Mouse (Mus musculus): ENCODE results near the gene Nudc.

GRCm38 (mm10) chr4:133570066-133570466 lies 24.3 kb upstream of the Nudc start:
- no peak for TF ChIP-seq USF1 (IDR thresholded peaks at IDR 0.05; ENCODE audit: low read depth)
- TF ChIP-seq POLR2AphosphoS2 (IDR thresholded peaks at IDR 0.05; ENCODE audit: insufficient read length, low read depth) = no peak
- TF ChIP-seq POLR2A (IDR thresholded peaks at IDR 0.05; ENCODE audit: insufficient read length, low read depth) = no peak
- TF ChIP-seq MAX (IDR thresholded peaks at IDR 0.05; ENCODE audit: low read depth) = no peak
- no peak for TF ChIP-seq SRF (IDR thresholded peaks at IDR 0.05; ENCODE audit: control insufficient read depth, insufficient read length, low read depth)
- no peak for TF ChIP-seq E2F4 (IDR thresholded peaks at IDR 0.05; ENCODE audit: insufficient read depth)
- TF ChIP-seq CEBPB (IDR thresholded peaks at IDR 0.05; ENCODE audit: insufficient read depth, poor library complexity, severe bottlenecking) = no peak
- no peak for TF ChIP-seq TCF12 (IDR thresholded peaks at IDR 0.05; ENCODE audit: insufficient read depth, poor library complexity, severe bottlenecking)
- TF ChIP-seq REST (IDR thresholded peaks at IDR 0.05; ENCODE audit: insufficient read depth, insufficient read length) = no peak
- no peak for TF ChIP-seq MYOG (IDR thresholded peaks at IDR 0.05; ENCODE audit: control insufficient read depth in 1 of 3, insufficient read depth in 1 of 3, insufficient read length in 2 of 3, low read depth in 2 of 3)
- no peak for TF ChIP-seq TCF3 (IDR thresholded peaks at IDR 0.05; ENCODE audit: insufficient read length, low read depth)
- TF ChIP-seq MYOD1 (IDR thresholded peaks at IDR 0.05; ENCODE audit: control insufficient read depth in 1 of 3, insufficient read length in 2 of 3, low read depth in 2 of 3) = no peak

Data from myocyte (in vitro differentiated cells).